Mouse (Mus musculus): ENCODE data around the gene Arhgef16. TPM values are rescaled to one million over a fixed set of nuclear protein-coding genes. Genes with fewer than 3 reads are reported as not detected.

Gene Arhgef16
- polyA plus RNA-seq (2012; rRNA removed): 8.7 and 9.5 TPM in 2 replicates

DNA sequence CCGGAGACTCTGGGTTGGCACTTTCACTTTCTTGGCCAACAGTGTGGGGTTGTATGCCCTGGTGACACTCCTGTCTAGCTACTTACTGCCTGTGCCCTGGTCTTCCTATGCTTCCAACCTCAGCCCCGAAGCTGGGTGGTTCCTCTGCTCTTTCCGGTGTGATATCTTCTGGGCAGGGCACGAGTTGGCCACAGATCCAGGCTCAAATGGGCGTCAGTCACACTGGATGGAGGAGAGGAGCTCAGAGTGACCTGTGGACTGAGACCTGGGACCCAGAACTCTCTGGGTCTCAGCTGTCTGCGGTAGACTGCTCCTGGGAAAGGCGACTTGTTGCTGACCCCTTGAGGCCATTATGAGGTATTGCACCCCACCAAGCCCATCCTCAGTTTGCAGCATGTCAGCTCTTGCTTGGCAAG, at the start of gene Arhgef16:
Gene Arhgef16, minus strand, starts transcription at position 211 of the 416 bp plus-strand sequence.

DNA sequence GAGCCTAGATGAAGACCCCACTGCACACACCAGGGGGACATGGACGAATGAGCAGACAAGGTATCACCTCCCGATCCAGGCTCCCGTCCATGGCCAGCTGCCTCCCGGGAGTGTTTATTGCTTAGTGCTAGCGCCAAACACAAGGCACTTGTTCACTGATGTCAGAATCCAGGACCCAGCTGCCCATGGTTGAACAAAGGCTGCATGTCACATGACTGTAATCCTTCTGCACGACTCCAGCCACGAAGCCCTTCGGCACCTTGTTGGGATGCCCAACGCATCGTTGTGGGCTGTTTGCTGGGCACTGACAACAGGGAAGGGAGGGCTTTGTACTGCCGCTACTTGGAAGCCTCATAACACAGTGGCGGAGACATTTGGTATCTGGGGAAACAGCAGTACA, 34.3 kb upstream of the Arhgef16 start, which contains the start of gene B230104I21Rik:
Gene B230104I21Rik, plus strand, starts transcription at position 367 of the 400 bp plus-strand sequence.

Other genes with a start within 250 kb of the Arhgef16 start
- 9.7 and 9.9 TPM in 2 replicates for gene Trp73, start 161.5 kb downstream of the Arhgef16 start, polyA plus RNA-seq (2012; rRNA removed)
- 43.3 and 45.2 TPM in 2 replicates for gene Wrap73, start 159.3 kb downstream of the Arhgef16 start, polyA plus RNA-seq (2012; rRNA removed)
- 247 and 337 TPM in 2 replicates for gene Tprgl, start 141.0 kb downstream of the Arhgef16 start, polyA plus RNA-seq (2012; rRNA removed)
- gene Megf6, start 130.9 kb downstream of the Arhgef16 start, polyA plus RNA-seq (2012; rRNA removed): 25.5 and 31.1 TPM in 2 replicates
- gene B230104I21Rik, start 34.5 kb upstream of the Arhgef16 start, polyA plus RNA-seq (2012; rRNA removed): not detected in 2 replicates

Measured in ovary, adult 2 months (tissue).